Mouse (Mus musculus) brown adipose tissue, adult 24 weeks (tissue): ENCODE data around the gene Psip1. TPM values are rescaled to one million over a fixed set of nuclear protein-coding genes. Genes with fewer than 3 reads are reported as not detected.

Source experiments
- H3K27ac ChIP-seq: fragments of 200-500 bp; replicated peaks from 2 replicates; pipeline ENCODE4 v1.5.1; 2012; ENCODE audit warnings: low read depth, mild to moderate bottlenecking, low read length
- H3K4me1 ChIP-seq: fragments of 200-500 bp; 2 replicates; pipeline ENCODE4 v1.6.1; 2012; ENCODE audit warnings: low read length, mixed read lengths; ENCODE audit not compliant: control insufficient read depth, insufficient read depth, insufficient read length
- H3K4me3 ChIP-seq: fragments of 200-500 bp; 2 replicates; pipeline ENCODE4 v1.5.1; 2012; ENCODE audit warnings: low read depth, mild to moderate bottlenecking, low read length, moderate library complexity; ENCODE audit not compliant: insufficient read depth
- polyA plus RNA-seq: library from polyadenylated mRNA; stranded (reverse); fragments of >200 nt; gene quantifications from 2 replicates; pipeline ENCODE4 v1.2.4, GENCODE M21; 2012; ENCODE audit not compliant: missing spikeins, insufficient read depth, insufficient read length

The Psip1 gene
- polyA plus RNA-seq, 1 experiment: 14.9 TPM

- peaks cover 3% of the 10 kb centered on the region; the same call in 1 of the 2 replicates for H3K4me1 ChIP-seq
- peak within 1 kb of the TSS; percentile 85 for H3K27ac ChIP-seq
- H3K4me3 ChIP-seq: peak within 1 kb of the TSS; percentile 82
These were observed 69.0 kb downstream of the Psip1 start, which contains the start of gene Snapc3 for GRCm38 (mm10) chr4:83417160-83417819. Snapc3 (plus strand) TSS chr4:83417724.

DNA sequence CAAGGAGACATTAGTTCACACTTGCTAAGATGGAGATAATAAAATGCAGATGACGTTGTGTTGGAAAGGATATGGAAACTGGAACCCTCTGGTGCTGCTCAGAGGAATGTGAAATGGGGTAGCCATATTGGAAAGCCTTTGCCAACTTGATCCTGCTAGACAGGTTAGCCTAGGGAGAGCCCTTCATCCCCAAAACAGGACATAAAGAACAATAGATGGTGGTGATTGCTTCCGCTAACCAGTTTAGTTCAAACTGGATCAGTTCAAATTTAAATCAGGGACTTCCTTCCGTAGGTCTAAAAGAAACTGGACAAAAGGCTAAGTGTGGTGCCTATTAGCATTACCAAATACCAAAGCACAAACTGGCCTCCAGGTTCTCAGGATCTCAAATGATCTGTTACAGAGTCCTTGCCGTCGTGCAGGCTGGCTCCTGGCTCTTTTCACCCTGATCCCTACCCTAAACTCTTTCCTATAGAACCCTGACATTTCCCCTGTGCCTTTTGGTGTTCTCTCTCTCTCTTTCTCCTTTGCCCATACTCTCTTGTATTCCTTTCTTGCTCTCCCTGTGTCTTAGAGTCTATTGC lies 71.9 kb downstream of the Psip1 start:
- Histone ChIP-seq H3K4me3 (no peak overlapping the region), H3K4me1 (peaks cover 3% of the 10 kb centered on the region; the same call in 1 of the 2 replicates), H3K27ac (peak overlapping the region; percentile 83)

DNA sequence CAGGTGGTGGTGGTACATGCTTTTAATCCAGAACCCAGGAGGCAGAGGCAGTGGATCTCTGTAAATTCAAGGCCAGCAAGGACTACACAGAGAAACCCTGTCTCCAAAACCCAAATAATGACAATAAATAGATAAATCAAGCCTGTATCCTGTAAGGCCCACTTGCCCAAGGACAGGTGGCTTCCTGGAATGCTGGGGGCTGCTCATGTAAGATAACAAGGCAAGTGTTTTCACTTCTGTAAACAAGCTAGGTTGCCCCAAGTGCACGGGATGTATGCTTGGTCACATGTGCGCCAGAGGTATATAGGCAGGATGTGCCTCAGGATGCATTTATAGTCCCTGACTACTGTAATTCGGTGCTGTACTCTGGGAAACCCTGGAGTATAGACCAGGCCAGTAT lies 74.2 kb downstream of the Psip1 start:
- no peak overlapping the region for H3K4me3 ChIP-seq
- no peaks in the 10 kb centered on the region; the same call in 1 of the 2 replicates for H3K4me1 ChIP-seq
- H3K27ac ChIP-seq: no peak overlapping the region

DNA sequence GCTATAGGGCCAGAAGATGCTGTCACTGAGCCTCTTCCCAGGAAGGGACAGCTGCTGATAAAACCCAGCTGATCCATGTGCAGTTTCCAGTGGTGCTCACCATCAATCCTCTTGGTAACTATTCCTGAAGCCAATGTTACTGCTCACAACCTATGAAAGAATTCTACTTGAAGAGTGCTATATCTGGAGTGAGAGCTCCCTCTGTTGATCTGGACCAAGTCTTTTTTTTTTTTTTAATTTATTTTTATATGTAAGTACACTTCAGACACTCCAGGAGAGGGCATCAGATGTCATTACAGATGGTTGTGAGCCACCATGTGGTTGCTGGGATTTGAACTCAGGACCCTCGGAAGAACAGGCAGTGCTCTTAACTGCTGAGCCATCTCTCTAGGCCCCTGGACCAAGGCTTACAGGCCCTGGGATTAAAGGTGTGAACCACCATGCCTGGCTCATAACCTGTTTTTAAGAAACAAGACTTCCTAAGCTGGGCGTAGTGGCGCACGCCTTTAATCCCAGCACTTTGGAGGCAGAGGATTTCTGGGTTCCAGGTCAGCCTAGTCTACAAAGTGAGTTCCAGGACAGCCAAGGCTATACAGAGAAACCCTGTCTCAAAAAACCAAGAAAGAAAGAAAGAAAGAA lies 76.3 kb downstream of the Psip1 start:
- Histone ChIP-seq H3K4me1 (no peaks in the 10 kb centered on the region; the same call in 1 of the 2 replicates), H3K4me3 (no peak overlapping the region), H3K27ac (no peak overlapping the region)

DNA sequence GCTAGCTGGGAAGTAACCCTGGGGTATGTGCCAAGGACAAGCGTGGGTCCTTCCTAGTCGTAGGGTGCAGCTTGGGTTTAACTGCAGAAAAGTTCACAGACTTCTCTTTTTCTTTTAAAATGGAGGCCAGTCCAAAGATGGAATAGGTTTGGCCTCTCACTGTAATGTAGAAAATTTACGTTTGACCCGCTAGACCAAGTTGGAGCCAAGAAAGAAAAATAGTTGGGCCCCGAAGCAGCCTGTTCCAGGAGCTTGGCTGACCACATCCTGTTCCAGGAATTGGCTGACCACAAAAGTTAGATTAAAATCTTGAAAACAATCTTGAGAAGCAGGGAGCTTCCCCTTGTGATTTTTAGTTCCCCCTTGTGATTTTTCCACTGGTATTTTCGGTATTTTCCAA lies 78.6 kb downstream of the Psip1 start:
- H3K4me3 ChIP-seq: no peak overlapping the region
- no peaks in the 10 kb centered on the region for H3K4me1 ChIP-seq
- no peak overlapping the region for H3K27ac ChIP-seq

Other genes with a start within 250 kb of the Psip1 start
- gene Ttc39b, start 162.2 kb downstream of the Psip1 start, polyA plus RNA-seq: 3.6 and 5.5 TPM in 2 replicates
- 9.6 TPM in 2 replicates for gene Snapc3, start 68.7 kb downstream of the Psip1 start, polyA plus RNA-seq
- gene Ccdc171, start 39.1 kb upstream of the Psip1 start, polyA plus RNA-seq: 0.71 and 1.6 TPM in 2 replicates